Mouse (Mus musculus) myocyte (in vitro differentiated cells): Measurements from ENCODE around the gene Cux1. TPM values are rescaled to one million over a fixed set of nuclear protein-coding genes. Genes with fewer than 3 reads are reported as not detected.

Source experiments
- H3K27me3 ChIP-seq: one replicate; pipeline ENCODE4 v1.6.1; 2011; ENCODE audit not compliant: control insufficient read depth, insufficient read depth, insufficient read length
- H3K36me3 ChIP-seq: one replicate; pipeline ENCODE4 v1.6.1; 2011; ENCODE audit not compliant: control insufficient read depth, insufficient read depth
- H3K4me2 ChIP-seq: one replicate; pipeline ENCODE4 v1.6.1; 2011; ENCODE audit warnings: low read depth, control low read depth
- H3K4me3 ChIP-seq: one replicate; pipeline ENCODE4 v1.5.1; 2011; ENCODE audit warnings: mild to moderate bottlenecking, control low read depth, moderate library complexity
- H3K79me2 ChIP-seq: one replicate; pipeline ENCODE4 v1.6.1; 2011; ENCODE audit not compliant: control insufficient read depth, insufficient read depth
- H3ac ChIP-seq: one replicate; pipeline ENCODE4 v1.6.1; 2011; ENCODE audit not compliant: control insufficient read depth, insufficient read length
- CEBPB ChIP-seq: IDR thresholded peaks from 2 replicates; pipeline ENCODE4 v1.6.1; 2011; ENCODE audit warnings: mild to moderate bottlenecking, moderate library complexity; ENCODE audit not compliant: poor library complexity, insufficient read depth, severe bottlenecking
- E2F4 ChIP-seq: IDR thresholded peaks from one replicate; pipeline ENCODE4 v1.6.1; 2011; ENCODE audit warnings: mild to moderate bottlenecking, control low read depth, moderate library complexity; ENCODE audit not compliant: insufficient read depth
- MAX ChIP-seq: IDR thresholded peaks from one replicate; pipeline ENCODE4 v1.6.1; 2011; ENCODE audit warnings: low read depth, mild to moderate bottlenecking, control low read depth
- MYOD1 ChIP-seq, 3 experiments: IDR thresholded peaks; one replicate each; pipeline ENCODE4 v1.6.1; 2011; ENCODE audit warnings: control low read depth in 2 of 3, low read depth in 2 of 3, mild to moderate bottlenecking in 2 of 3, moderate library complexity in 1 of 3; ENCODE audit not compliant: insufficient read length in 2 of 3, control insufficient read depth in 1 of 3
- MYOG ChIP-seq, 3 experiments: IDR thresholded peaks; one replicate each; pipeline ENCODE4 v1.6.1; 2011; ENCODE audit warnings: control low read depth in 2 of 3, low read depth in 2 of 3, mild to moderate bottlenecking in 2 of 3; ENCODE audit not compliant: insufficient read length in 2 of 3, control insufficient read depth in 1 of 3, insufficient read depth in 1 of 3
- POLR2A ChIP-seq: IDR thresholded peaks from one replicate; pipeline ENCODE4 v1.6.1; 2011; ENCODE audit warnings: low read depth, mild to moderate bottlenecking, control low read depth, moderate library complexity; ENCODE audit not compliant: insufficient read length
- POLR2AphosphoS2 ChIP-seq: IDR thresholded peaks from one replicate; pipeline ENCODE4 v1.6.1; 2011; ENCODE audit warnings: low read depth, control low read depth; ENCODE audit not compliant: insufficient read length
- REST ChIP-seq: IDR thresholded peaks from one replicate; pipeline ENCODE4 v1.6.1; 2011; ENCODE audit warnings: mild to moderate bottlenecking, control low read depth, moderate library complexity; ENCODE audit not compliant: insufficient read depth, insufficient read length
- SRF ChIP-seq: IDR thresholded peaks from one replicate; pipeline ENCODE4 v1.6.1; 2011; ENCODE audit warnings: low read depth; ENCODE audit not compliant: control insufficient read depth, insufficient read length
- TCF12 ChIP-seq: IDR thresholded peaks from one replicate; pipeline ENCODE4 v1.6.1; 2011; ENCODE audit warnings: mild to moderate bottlenecking, control low read depth; ENCODE audit not compliant: poor library complexity, insufficient read depth, severe bottlenecking
- TCF3 ChIP-seq: IDR thresholded peaks from one replicate; pipeline ENCODE4 v1.6.1; 2011; ENCODE audit warnings: low read depth, control low read depth; ENCODE audit not compliant: insufficient read length
- USF1 ChIP-seq: IDR thresholded peaks from one replicate; pipeline ENCODE4 v1.6.1; 2011; ENCODE audit warnings: low read depth, mild to moderate bottlenecking, control low read depth, moderate library complexity
- polyA plus RNA-seq: library from polyadenylated mRNA; unstranded; fragments of >200 nt; fragmentation: generic; extraction: Trizol; gene quantifications from one replicate; pipeline ENCODE4 v1.2.1, GENCODE M21; 2012; ENCODE audit warnings: missing spikeins

Gene Cux1
- polyA plus RNA-seq, 1 experiment, result 50.7 TPM

DNA sequence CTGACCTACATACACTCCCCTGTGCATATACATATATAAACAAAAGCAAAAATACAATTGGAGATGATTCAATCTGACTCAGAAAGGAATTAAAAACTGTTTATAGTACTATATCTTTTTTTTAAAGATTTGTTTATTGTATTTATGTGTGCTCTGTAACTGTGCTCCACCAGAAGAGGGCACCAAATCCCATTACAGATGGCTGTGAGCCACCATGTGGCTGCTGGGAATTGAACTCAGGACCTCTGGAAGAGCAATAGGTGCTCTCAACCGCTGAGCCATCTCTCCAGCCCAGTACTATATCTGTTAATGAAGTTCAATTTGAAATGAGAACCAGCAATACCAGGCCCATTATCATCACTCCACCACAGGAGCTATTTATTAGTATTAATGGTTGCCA, 187.9 kb downstream of the Cux1 start:
- TF ChIP-seq TCF12 (no peak), REST (no peak), MAX (no peak), MYOD1 (IDR thresholded peaks at IDR 0.05; ENCODE audit: control insufficient read depth in 1 of 3, insufficient read length in 2 of 3, low read depth in 2 of 3) (no peak), SRF (no peak), TCF3 (no peak), CEBPB (no peak), POLR2A (no peak), MYOG (IDR thresholded peaks at IDR 0.05; ENCODE audit: control insufficient read depth in 1 of 3, insufficient read depth in 1 of 3, insufficient read length in 2 of 3, low read depth in 2 of 3) (no peak), POLR2AphosphoS2 (no peak)
- no peak overlapping the region for H3ac ChIP-seq
- H3K36me3 ChIP-seq, result no peaks in the 10 kb centered on the region
- H3K79me2 ChIP-seq, result no peaks in the 10 kb centered on the region
- H3K4me2 ChIP-seq, result no peak overlapping the region
- H3K4me3 ChIP-seq, result no peak overlapping the region
- no peaks in the 10 kb centered on the region for H3K27me3 ChIP-seq

GRCm38 (mm10) chr5:136377101-136377500, 190.2 kb downstream of the Cux1 start:
- no peak for TF ChIP-seq E2F4
- no peak for TF ChIP-seq REST
- Histone ChIP-seq H3K27me3 (no peaks in the 10 kb centered on the region), H3ac (no peak overlapping the region), H3K36me3 (no peaks in the 10 kb centered on the region), H3K4me2 (no peak overlapping the region), H3K79me2 (no peaks in the 10 kb centered on the region), H3K4me3 (no peak overlapping the region)

DNA sequence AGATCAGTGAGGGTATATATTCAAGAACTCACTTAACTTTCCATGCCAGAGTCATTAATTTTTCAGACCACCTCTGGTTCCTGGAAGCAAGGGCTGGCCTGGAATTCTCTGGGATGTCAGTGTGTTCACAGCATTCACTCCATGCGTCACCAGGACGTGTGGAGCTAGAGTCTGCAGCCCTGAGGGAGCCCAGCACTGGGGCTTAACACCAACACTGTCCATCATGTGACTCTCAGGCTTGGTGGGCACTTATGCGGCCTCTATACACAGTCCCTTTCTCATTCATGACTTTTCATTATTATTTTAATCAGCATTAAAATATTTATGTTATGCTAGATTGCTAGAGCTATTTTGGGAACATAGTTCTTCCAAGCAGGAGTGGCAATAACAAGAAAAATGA, 191.9 kb downstream of the Cux1 start:
- Histone ChIP-seq H3K27me3 (no peaks in the 10 kb centered on the region), H3K79me2 (no peaks in the 10 kb centered on the region), H3ac (no peak overlapping the region), H3K4me3 (no peak overlapping the region), H3K4me2 (no peak overlapping the region), H3K36me3 (peaks cover 3% of the 10 kb centered on the region)
- TF ChIP-seq SRF, result no peak
- TF ChIP-seq TCF3, result no peak
- no peak for TF ChIP-seq USF1
- no peak for TF ChIP-seq MYOG (IDR thresholded peaks at IDR 0.05; ENCODE audit: control insufficient read depth in 1 of 3, insufficient read depth in 1 of 3, insufficient read length in 2 of 3, low read depth in 2 of 3)
- TF ChIP-seq E2F4, result no peak
- TF ChIP-seq REST, result no peak
- TF ChIP-seq POLR2A, result no peak
- TF ChIP-seq POLR2AphosphoS2, result no peak

- Histone ChIP-seq H3K79me2 (no peaks in the 10 kb centered on the region), H3K27me3 (no peaks in the 10 kb centered on the region), H3ac (no peak overlapping the region), H3K4me3 (no peak overlapping the region), H3K4me2 (no peak overlapping the region), H3K36me3 (peaks cover 10% of the 10 kb centered on the region)
- TF ChIP-seq USF1 (no peak), TCF12 (no peak), POLR2A (no peak), POLR2AphosphoS2 (no peak), SRF (no peak), MAX (no peak), TCF3 (no peak)
Observed at GRCm38 (mm10) chr5:136372276-136372675, 195.0 kb downstream of the Cux1 start.

- TF ChIP-seq USF1 (no peak), E2F4 (no peak), CEBPB (no peak), MYOG (IDR thresholded peaks at IDR 0.05; ENCODE audit: control insufficient read depth in 1 of 3, insufficient read depth in 1 of 3, insufficient read length in 2 of 3, low read depth in 2 of 3) (no peak), MAX (no peak), MYOD1 (IDR thresholded peaks at IDR 0.05; ENCODE audit: control insufficient read depth in 1 of 3, insufficient read length in 2 of 3, low read depth in 2 of 3) (no peak), TCF12 (no peak), SRF (no peak), REST (no peak), POLR2A (no peak), TCF3 (no peak), POLR2AphosphoS2 (no peak)
- Histone ChIP-seq H3K4me2 (no peak overlapping the region), H3K79me2 (no peaks in the 10 kb centered on the region), H3K4me3 (no peak overlapping the region), H3K27me3 (no peaks in the 10 kb centered on the region), H3K36me3 (peaks cover 13% of the 10 kb centered on the region), H3ac (no peak overlapping the region)
Observed at GRCm38 (mm10) chr5:136363421-136363820, 203.9 kb downstream of the Cux1 start.
